Mouse (Mus musculus): ENCODE results near the gene Sfta2.
A peak's percentile ranks its signal among the peaks of the same experiment; 100 is the strongest.

Sfta2 gene

GRCm38 (mm10) chr17:35680591-35680990, 79.2 kb downstream of the Sfta2 start:
- no peak for DNase-seq (ENCODE audit: low read depth)

- DNase-seq (ENCODE audit: low read depth): no peak
These were observed 80.6 kb downstream of the Sfta2 start for GRCm38 (mm10) chr17:35681986-35682385.

GRCm38 (mm10) chr17:35685061-35685460, 83.7 kb downstream of the Sfta2 start:
- no peak for DNase-seq (ENCODE audit: low read depth)

GRCm38 (mm10) chr17:35688347-35689175, 87.2 kb downstream of the Sfta2 start:
- no peak for DNase-seq (ENCODE audit: low read depth)

- no peak for DNase-seq (ENCODE audit: low read depth)
These were observed 88.7 kb downstream of the Sfta2 start for GRCm38 (mm10) chr17:35689936-35690645.

GRCm38 (mm10) chr17:35691811-35692210, 90.5 kb downstream of the Sfta2 start:
- no peak for DNase-seq (ENCODE audit: low read depth)

- DNase-seq (ENCODE audit: low read depth): no peak
These were observed 91.0 kb downstream of the Sfta2 start for GRCm38 (mm10) chr17:35692368-35692767.

GRCm38 (mm10) chr17:35693906-35694305, 92.6 kb downstream of the Sfta2 start:
- no peak for DNase-seq (ENCODE audit: low read depth)

- no peak for DNase-seq (ENCODE audit: low read depth)
These were observed 93.9 kb downstream of the Sfta2 start for GRCm38 (mm10) chr17:35695289-35695688.

- DNase-seq (ENCODE audit: low read depth): no peak
These were observed 95.3 kb downstream of the Sfta2 start for GRCm38 (mm10) chr17:35696691-35697090.

- no peak for DNase-seq (ENCODE audit: low read depth)
These were observed 96.0 kb downstream of the Sfta2 start for GRCm38 (mm10) chr17:35697429-35697758.

- DNase-seq (ENCODE audit: low read depth): peak; percentile 88
These were observed 96.6 kb downstream of the Sfta2 start for GRCm38 (mm10) chr17:35697759-35698500.

GRCm38 (mm10) chr17:35698501-35698883, 97.1 kb downstream of the Sfta2 start:
- DNase-seq (ENCODE audit: low read depth): no peak

- peak; percentile 96 for DNase-seq (ENCODE audit: low read depth)
These were observed 98.6 kb downstream of the Sfta2 start for GRCm38 (mm10) chr17:35699919-35700318.

Measured in fibroblast of lung, adult 2 months (primary cell).